Mouse (Mus musculus): ENCODE results near the gene Armh3.
A peak's percentile ranks its signal among the peaks of the same experiment; 100 is the strongest.

The Armh3 gene

GRCm38 (mm10) chr19:45997785-45998693 lies at the start of gene Armh3:
Gene Armh3, minus strand, starts transcription at chr19:45998488.
- DNase-seq (ENCODE audit: low spot score): peak; percentile 91

- DNase-seq (ENCODE audit: low spot score): no peak
Observed at GRCm38 (mm10) chr19:46047426-46047825, 49.1 kb upstream of the Armh3 start.

- DNase-seq (ENCODE audit: low spot score): no peak
Observed at GRCm38 (mm10) chr19:46046621-46047025, 48.3 kb upstream of the Armh3 start.

GRCm38 (mm10) chr19:46045696-46046311 lies 47.5 kb upstream of the Armh3 start:
- peak; percentile 62 for DNase-seq (ENCODE audit: low spot score)

- peak; percentile 85 for DNase-seq (ENCODE audit: low spot score)
Observed at GRCm38 (mm10) chr19:46044993-46045695, 46.9 kb upstream of the Armh3 start, which contains the start of gene Ldb1. Gene Ldb1, minus strand, starts transcription at chr19:46045214.

GRCm38 (mm10) chr19:46044271-46044992 lies 46.1 kb upstream of the Armh3 start, which contains the start of gene Pprc1:
Gene Pprc1, plus strand, starts transcription at chr19:46044886.
- DNase-seq (ENCODE audit: low spot score): peak; percentile 50

GRCm38 (mm10) chr19:46043380-46043779 lies 45.1 kb upstream of the Armh3 start:
- DNase-seq (ENCODE audit: low spot score): peak; percentile 68

- no peak for DNase-seq (ENCODE audit: low spot score)
Observed at GRCm38 (mm10) chr19:46042476-46043011, 44.3 kb upstream of the Armh3 start.

- DNase-seq (ENCODE audit: low spot score): peak; percentile 90
Observed at GRCm38 (mm10) chr19:46041933-46042475, 43.7 kb upstream of the Armh3 start.

- DNase-seq (ENCODE audit: low spot score): no peak
Observed at GRCm38 (mm10) chr19:46041299-46041932, 43.1 kb upstream of the Armh3 start.

GRCm38 (mm10) chr19:46040149-46040902 lies 42.0 kb upstream of the Armh3 start:
- DNase-seq (ENCODE audit: low spot score): no peak

GRCm38 (mm10) chr19:46039478-46039877 lies 41.2 kb upstream of the Armh3 start:
- peak; percentile 91 for DNase-seq (ENCODE audit: low spot score)

GRCm38 (mm10) chr19:46038851-46039260 lies 40.6 kb upstream of the Armh3 start:
- DNase-seq (ENCODE audit: low spot score): no peak

- DNase-seq (ENCODE audit: low spot score): peak; percentile 58
Observed at GRCm38 (mm10) chr19:46037925-46038850, 39.9 kb upstream of the Armh3 start.

- DNase-seq (ENCODE audit: low spot score): peak; percentile 48
Observed at GRCm38 (mm10) chr19:46037243-46037924, 39.1 kb upstream of the Armh3 start.

GRCm38 (mm10) chr19:46036477-46037242 lies 38.4 kb upstream of the Armh3 start:
- DNase-seq (ENCODE audit: low spot score): no peak

- no peak for DNase-seq (ENCODE audit: low spot score)
Observed at GRCm38 (mm10) chr19:46035971-46036370, 37.7 kb upstream of the Armh3 start.

All from urinary bladder, postnatal 14 days (tissue).